Mouse (Mus musculus) regulatory T cell (primary cell): Measurements from ENCODE around the gene Snx14.

ENCODE experiments used
- in situ Hi-C: fragments of 300-600 bp; cut with MboI, MseI; formaldehyde crosslinking; loops from one replicate; pipeline ENCODE4 v1.15.1; 2025; ENCODE audit warnings: high pct_unique_total_duplicates

The Snx14 gene

GRCm38 (mm10) chr9:88394852-88395251 is 43.9 kb downstream of the Snx14 start:
- in situ Hi-C loops, result loop anchor here (10.0 kb wide), 1 partner anchor 160 kb away; no protein-coding TSS in a partner anchor

- in situ Hi-C loops, result no loop called here
Measured at GRCm38 (mm10) chr9:88388826-88389225, 49.9 kb downstream of the Snx14 start.

GRCm38 (mm10) chr9:88380542-88380941 is 58.2 kb downstream of the Snx14 start:
- in situ Hi-C loops, result no loop called here

GRCm38 (mm10) chr9:88380076-88380475 is 58.7 kb downstream of the Snx14 start:
- in situ Hi-C loops, result no loop called here

- in situ Hi-C loops, result no loop called here
Measured at GRCm38 (mm10) chr9:88379057-88379456, 59.7 kb downstream of the Snx14 start.

GRCm38 (mm10) chr9:88377483-88377882 is 61.3 kb downstream of the Snx14 start:
- in situ Hi-C loops, result no loop called here

GRCm38 (mm10) chr9:88373001-88373400 is 65.8 kb downstream of the Snx14 start:
- in situ Hi-C loops, result no loop called here

GRCm38 (mm10) chr9:88371201-88371600 is 67.6 kb downstream of the Snx14 start:
- in situ Hi-C loops, result no loop called here

GRCm38 (mm10) chr9:88369666-88370065 is 69.1 kb downstream of the Snx14 start:
- in situ Hi-C loops, result no loop called here

- in situ Hi-C loops, result no loop called here
Measured at GRCm38 (mm10) chr9:88368476-88368875, 70.3 kb downstream of the Snx14 start.

GRCm38 (mm10) chr9:88367751-88368150 is 71.0 kb downstream of the Snx14 start:
- in situ Hi-C loops, result no loop called here

- in situ Hi-C loops, result no loop called here
Measured at GRCm38 (mm10) chr9:88367322-88367721, 71.4 kb downstream of the Snx14 start.

GRCm38 (mm10) chr9:88366819-88367218 is 71.9 kb downstream of the Snx14 start:
- in situ Hi-C loops, result no loop called here

- in situ Hi-C loops, result no loop called here
Measured at GRCm38 (mm10) chr9:88366308-88366707, 72.5 kb downstream of the Snx14 start.

- in situ Hi-C loops, result no loop called here
Measured at GRCm38 (mm10) chr9:88363102-88363501, 75.7 kb downstream of the Snx14 start.

- in situ Hi-C loops, result no loop called here
Measured at GRCm38 (mm10) chr9:88362055-88362850, 76.5 kb downstream of the Snx14 start.

- in situ Hi-C loops, result no loop called here
Measured at GRCm38 (mm10) chr9:88361211-88361909, 77.4 kb downstream of the Snx14 start.

- in situ Hi-C loops, result no loop called here
Measured at GRCm38 (mm10) chr9:88359140-88359539, 79.6 kb downstream of the Snx14 start.

GRCm38 (mm10) chr9:88357173-88357572 is 81.6 kb downstream of the Snx14 start:
- in situ Hi-C loops, result no loop called here

- in situ Hi-C loops, result loop anchor here (5.0 kb wide), 1 partner anchor 106 kb away; no protein-coding TSS in a partner anchor
Measured at GRCm38 (mm10) chr9:88353459-88353858, 85.3 kb downstream of the Snx14 start.

- in situ Hi-C loops, result loop anchor here (5.0 kb wide), 1 partner anchor 105 kb away; no protein-coding TSS in a partner anchor
Measured at GRCm38 (mm10) chr9:88352741-88353140, 86.0 kb downstream of the Snx14 start.

- in situ Hi-C loops, result loop anchor here (5.0 kb wide), 1 partner anchor 104 kb away; no protein-coding TSS in a partner anchor
Measured at GRCm38 (mm10) chr9:88351163-88351562, 87.6 kb downstream of the Snx14 start.

- in situ Hi-C loops, result loop anchor here (5.0 kb wide), 1 partner anchor 103 kb away; no protein-coding TSS in a partner anchor
Measured at GRCm38 (mm10) chr9:88350317-88350716, 88.4 kb downstream of the Snx14 start.
